Mouse (Mus musculus) heart, postnatal 0 days (tissue): Measurements from ENCODE around the gene Dclre1b.

Experiments
- CTCF ChIP-seq: IDR thresholded peaks from 2 replicates; pipeline ENCODE4 v1.5.1; 2016; ENCODE audit warnings: antibody characterized with exemption, control low read depth, low read depth
- EP300 ChIP-seq: IDR thresholded peaks from 2 replicates; pipeline ENCODE4 v1.6.1; 2016; ENCODE audit warnings: antibody characterized with exemption, low read depth

DNA sequence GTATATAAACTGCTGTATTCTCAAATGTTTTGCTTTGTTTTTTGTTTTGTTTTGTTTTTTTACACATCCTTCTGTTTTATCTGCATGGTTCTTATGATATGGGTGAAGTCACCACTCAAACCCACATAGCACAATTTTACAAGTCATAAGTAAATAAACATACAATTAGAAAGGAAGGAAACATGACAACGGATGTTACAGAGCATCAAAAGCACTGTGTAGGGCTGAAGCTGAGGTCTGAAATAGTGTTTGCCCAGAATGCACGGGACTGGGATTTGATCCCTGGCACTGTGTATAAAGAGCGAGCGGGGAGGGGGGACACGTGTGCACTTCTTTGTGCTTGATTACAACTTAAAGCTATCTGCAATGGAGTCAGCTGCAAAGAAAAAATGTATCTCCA, 28.5 kb downstream of the Dclre1b start:
- TF ChIP-seq CTCF: no peak
- no peak for TF ChIP-seq EP300
